Mouse (Mus musculus) limb, embryonic 10.5 days (tissue): ENCODE measurements around the gene Abhd10. TPM values are rescaled to one million over a fixed set of nuclear protein-coding genes. Genes with fewer than 3 reads are reported as not detected.

Experiments used
- DNase-seq: peaks from one replicate; pipeline ENCODE4 v3.0.0-alpha.2; 2017; ENCODE audit warnings: low spot score
- H3K27ac ChIP-seq: fragments of 300-500 bp; sonication (generic); 2 replicates; pipeline ENCODE4 v1.5.1; 2016; ENCODE audit warnings: mild to moderate bottlenecking
- H3K27me3 ChIP-seq: fragments of 300-500 bp; sonication (generic); 2 replicates; pipeline ENCODE4 v1.6.1; 2016; ENCODE audit warnings: low read depth, mild to moderate bottlenecking; ENCODE audit not compliant: poor library complexity, severe bottlenecking
- H3K36me3 ChIP-seq: fragments of 300-500 bp; sonication (generic); 2 replicates; pipeline ENCODE4 v1.6.1; 2016; ENCODE audit warnings: mild to moderate bottlenecking, moderate library complexity
- H3K4me1 ChIP-seq: fragments of 300-500 bp; sonication (generic); 2 replicates; pipeline ENCODE4 v1.6.1; 2016
- H3K4me3 ChIP-seq: fragments of 300-500 bp; sonication (generic); 2 replicates; pipeline ENCODE4 v1.5.1; 2016; ENCODE audit warnings: mild to moderate bottlenecking, moderate library complexity
- H3K9me3 ChIP-seq: fragments of 300-500 bp; sonication (generic); replicated peaks from 2 replicates; pipeline ENCODE4 v1.6.1; 2016; ENCODE audit warnings: mild to moderate bottlenecking
- WGBS: fragments of 180-500 bp; shearing (Covaris S2); methylation state at CpG from one replicate; pipeline ENCODE4 v1.1.7; 2016; 5-methylcytosine and 5-hydroxymethylcytosine counted together
- polyA plus RNA-seq: library from polyadenylated mRNA; unstranded; fragments of >200 nt; fragmentation: Nextera tagmentation; extraction: Ambion mirVana; gene quantifications from 2 replicates; pipeline ENCODE4 v1.2.1, GENCODE M21; 2016

Gene Abhd10
- polyA plus RNA-seq, 1 experiment from 2014 or later: 43.0 TPM

DNA sequence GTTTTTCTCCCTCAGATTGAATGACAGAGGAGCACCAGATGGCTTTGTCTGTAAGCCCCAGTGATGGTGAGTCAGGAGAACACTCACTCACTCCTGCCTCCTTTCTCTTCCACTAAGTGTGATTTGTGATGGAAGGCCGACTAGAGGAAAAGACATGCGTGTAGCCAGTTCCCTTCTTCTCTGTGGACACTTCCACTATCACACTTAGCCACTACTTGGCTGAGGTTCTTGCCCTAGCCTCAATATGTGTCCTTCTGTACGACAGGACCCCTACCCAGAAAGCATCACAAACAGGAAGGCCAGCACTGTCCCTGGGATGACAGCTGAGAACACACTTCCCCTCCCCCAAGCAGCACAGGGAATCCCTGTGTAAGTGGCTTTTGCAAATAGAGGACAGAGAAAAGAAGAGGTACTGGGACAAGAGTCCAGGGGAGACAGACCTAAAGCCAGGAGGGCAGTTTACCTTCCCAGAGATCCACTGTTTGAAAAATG lies 20.2 kb downstream of the Abhd10 start:
- no peak overlapping the region for H3K27ac ChIP-seq
- peaks cover 32% of the 10 kb centered on the region for H3K36me3 ChIP-seq

DNA sequence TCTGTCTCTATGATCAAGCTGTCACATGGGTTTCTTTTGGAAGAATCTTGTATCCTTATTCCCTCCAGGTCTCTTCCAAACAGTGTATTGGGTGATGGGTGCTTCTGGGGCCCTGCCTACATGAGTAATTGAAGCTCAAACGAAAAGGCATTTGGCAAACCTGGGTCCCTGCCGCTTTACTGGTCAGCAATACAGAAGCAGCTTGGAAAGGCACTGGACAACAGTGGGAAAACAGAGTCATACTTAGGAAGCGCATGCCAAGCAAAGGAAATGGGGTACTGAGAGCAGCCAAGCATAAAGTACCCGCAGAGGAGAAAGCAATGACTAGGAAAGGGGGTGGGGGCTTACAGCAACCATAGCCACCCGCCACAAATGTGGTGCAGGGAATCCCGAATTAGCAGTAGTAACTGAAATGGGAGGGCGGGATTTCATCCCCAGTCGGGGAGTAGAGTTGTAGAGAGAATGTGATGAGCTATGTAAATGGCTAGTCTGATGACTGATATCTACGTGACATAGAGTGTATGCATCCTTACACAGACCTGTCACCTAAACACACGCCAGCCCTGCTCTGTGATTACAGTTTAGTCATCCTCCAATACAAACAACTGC lies 22.6 kb downstream of the Abhd10 start:
- Histone ChIP-seq H3K4me3 (no peak overlapping the region), H3K4me1 (peaks cover 25% of the 10 kb centered on the region), H3K36me3 (peaks cover 49% of the 10 kb centered on the region), H3K27ac (no peak overlapping the region), H3K27me3 (no peaks in the 10 kb centered on the region), H3K9me3 (no peaks in the 10 kb centered on the region)
- WGBS: 88% methylated on average over 10 of the region's 10 CpGs
- no peak for DNase-seq

More for the DNA sequence above, 20.2 kb downstream of the Abhd10 start:
- Histone ChIP-seq H3K4me3 (no peak overlapping the region), H3K9me3 (no peaks in the 10 kb centered on the region), H3K4me1 (peaks cover 25% of the 10 kb centered on the region), H3K27me3 (no peaks in the 10 kb centered on the region)
- WGBS: 79% methylated on average over 3 of the region's 3 CpGs
- no peak for DNase-seq

DNA sequence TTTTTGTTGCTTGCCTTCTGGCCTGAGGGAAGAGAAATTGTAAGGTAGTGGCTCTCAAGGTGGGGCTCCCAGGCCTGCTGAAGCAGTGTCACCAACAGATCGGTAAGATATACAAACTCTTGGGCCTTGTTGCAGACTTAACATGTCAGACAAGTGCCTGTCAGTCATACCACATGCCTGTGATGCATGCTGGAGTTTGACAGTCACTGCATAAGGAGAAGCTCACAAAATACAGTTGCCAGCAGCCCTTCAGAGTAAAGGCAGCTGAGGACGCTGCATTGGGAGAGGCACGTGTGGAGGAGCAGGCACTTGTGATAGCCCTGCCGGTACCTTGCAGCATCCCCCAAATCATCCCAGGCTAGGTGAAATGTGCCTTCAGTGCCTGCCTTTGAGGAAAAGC lies 24.5 kb downstream of the Abhd10 start:
- whole genome bisulfite sequencing: 84% methylated on average over 4 of the region's 4 CpGs
- H3K36me3 ChIP-seq: peaks cover 55% of the 10 kb centered on the region
- H3K27ac ChIP-seq: no peak overlapping the region

DNA sequence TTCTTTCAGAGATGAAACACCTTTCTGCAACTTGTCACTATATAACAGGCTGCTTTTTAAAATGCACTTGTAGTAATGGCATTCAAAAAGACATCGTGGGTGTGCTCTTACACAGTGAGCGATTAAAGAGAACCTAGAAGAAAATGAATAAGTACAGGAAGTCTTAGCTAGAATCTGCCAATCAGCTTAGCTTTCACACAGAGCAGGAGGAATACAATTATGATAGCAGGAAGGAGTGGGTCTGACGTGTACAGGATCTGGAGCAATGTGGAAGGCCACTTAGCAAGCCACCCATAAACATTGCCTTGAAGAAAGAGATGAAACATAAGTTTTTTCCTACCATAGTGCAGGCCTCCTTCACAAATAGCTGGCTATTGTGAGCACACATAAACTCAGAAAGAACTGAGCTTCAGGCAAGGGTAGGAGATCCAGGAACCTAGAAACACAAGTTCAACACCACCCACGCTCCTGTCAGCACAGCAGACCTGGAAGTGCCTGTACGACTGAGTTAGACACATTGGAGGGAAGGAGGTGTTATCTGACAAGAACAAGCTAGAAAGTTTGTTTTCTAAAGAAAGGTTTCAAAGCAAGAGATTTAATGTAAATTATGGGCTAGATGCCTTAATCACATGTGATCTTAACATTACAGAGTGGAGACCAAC lies 28.1 kb downstream of the Abhd10 start:
- 87% methylated on average over 5 of the region's 5 CpGs for WGBS
- H3K36me3 ChIP-seq: peaks cover 54% of the 10 kb centered on the region

More for the DNA sequence above, 24.5 kb downstream of the Abhd10 start:
- Histone ChIP-seq H3K9me3 (no peaks in the 10 kb centered on the region), H3K27me3 (no peaks in the 10 kb centered on the region), H3K4me1 (peaks cover 9% of the 10 kb centered on the region), H3K4me3 (no peak overlapping the region)
- DNase-seq: no peak

DNA sequence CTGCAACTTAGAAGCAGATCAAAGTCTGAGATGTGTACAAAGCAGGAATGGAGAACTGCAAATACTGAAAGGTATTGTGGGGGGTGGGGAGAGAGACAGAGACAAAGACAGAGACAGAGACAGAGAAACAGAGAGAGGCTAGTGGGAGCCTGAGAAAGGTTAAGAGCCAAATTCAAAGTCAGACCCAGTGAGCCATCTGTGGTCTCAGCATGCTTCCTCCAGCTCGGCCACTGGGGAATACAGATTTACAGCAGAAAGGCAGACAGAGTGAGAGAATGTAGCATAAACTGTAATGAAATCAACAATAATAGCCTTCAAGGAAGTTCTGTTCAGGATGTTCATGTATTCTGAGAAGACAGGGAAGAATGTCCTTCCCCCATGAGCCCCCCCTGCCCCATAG lies 28.9 kb downstream of the Abhd10 start:
- Histone ChIP-seq H3K27ac (no peak overlapping the region), H3K4me3 (no peak overlapping the region), H3K9me3 (no peaks in the 10 kb centered on the region), H3K27me3 (no peaks in the 10 kb centered on the region), H3K4me1 (no peaks in the 10 kb centered on the region), H3K36me3 (peaks cover 47% of the 10 kb centered on the region)
- 58% methylated on average over 1 of the region's 1 CpGs for WGBS
- DNase-seq: no peak

More for the DNA sequence above, 28.1 kb downstream of the Abhd10 start:
- H3K4me3 ChIP-seq: no peak overlapping the region
- H3K9me3 ChIP-seq: no peaks in the 10 kb centered on the region
- DNase-seq: no peak
- no peak overlapping the region for H3K27ac ChIP-seq
- no peaks in the 10 kb centered on the region for H3K27me3 ChIP-seq
- H3K4me1 ChIP-seq: no peaks in the 10 kb centered on the region

DNA sequence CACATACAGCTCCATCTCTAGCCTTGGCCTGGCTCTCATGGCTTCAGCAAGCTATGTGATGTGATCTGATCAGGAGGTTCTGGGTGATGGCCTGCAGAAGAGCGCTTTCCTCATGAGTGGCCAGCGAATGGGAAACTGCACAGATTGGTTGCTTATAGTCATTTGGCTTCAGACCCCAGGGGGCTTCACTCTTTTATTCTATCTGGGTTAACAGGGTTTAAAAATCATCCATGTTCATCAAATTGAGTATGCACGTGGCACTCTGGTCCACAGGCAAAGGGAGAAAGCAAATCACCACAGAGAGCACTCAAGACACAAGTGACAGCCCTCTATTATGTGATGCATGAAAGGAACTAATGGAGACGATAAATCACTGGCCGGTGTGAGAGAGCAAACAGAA lies 29.5 kb downstream of the Abhd10 start:
- H3K27ac ChIP-seq: no peak overlapping the region
- 84% methylated on average over 5 of the region's 5 CpGs for WGBS
- no peak for DNase-seq
- no peaks in the 10 kb centered on the region for H3K9me3 ChIP-seq
- H3K4me3 ChIP-seq: no peak overlapping the region
- no peaks in the 10 kb centered on the region for H3K27me3 ChIP-seq
- no peaks in the 10 kb centered on the region for H3K4me1 ChIP-seq
- H3K36me3 ChIP-seq: peaks cover 41% of the 10 kb centered on the region

DNA sequence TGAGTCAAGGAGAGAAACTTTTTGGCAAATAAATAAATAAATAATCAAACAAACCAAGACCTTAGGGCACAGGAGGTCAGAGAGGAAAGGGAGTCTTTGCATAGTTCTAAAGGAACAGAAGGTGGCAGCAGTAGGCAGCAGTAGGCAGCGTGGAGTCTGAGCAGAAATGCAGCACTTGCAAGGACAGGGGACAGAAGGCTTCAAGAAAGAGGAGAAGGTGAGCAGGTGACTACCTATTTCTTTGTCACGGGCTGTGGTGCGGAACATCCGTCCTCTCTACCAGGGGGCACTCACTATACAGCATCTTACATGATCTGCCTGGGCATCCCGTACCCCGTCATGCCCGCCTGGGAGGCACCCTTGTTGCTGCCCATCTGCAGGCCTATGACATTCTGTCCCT lies 31.5 kb downstream of the Abhd10 start:
- H3K4me1 ChIP-seq: no peaks in the 10 kb centered on the region
- H3K4me3 ChIP-seq: no peak overlapping the region
- no peak overlapping the region for H3K27ac ChIP-seq
- H3K36me3 ChIP-seq: peaks cover 26% of the 10 kb centered on the region
- no peaks in the 10 kb centered on the region for H3K9me3 ChIP-seq
- no peak for DNase-seq
- WGBS: 71% methylated on average over 7 of the region's 7 CpGs
- H3K27me3 ChIP-seq: no peaks in the 10 kb centered on the region

DNA sequence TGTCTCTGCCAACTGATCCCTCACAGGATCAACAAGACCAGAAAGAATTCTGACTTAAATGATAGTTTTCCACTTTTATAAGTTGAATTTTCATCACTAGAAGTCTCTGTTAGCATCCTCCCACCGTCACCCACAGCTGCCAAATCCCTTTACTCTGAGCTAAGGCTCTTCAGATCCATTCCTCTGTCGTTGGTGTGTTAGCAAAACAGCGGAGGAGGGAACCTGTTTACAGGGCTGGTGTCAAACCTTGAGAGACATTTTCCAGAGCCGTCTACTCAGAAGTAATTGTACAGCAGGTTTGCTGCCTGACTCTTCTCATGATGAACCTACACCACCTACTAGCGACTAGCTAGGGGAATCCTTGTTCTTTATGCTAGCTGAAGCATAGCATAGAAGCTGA lies 43.5 kb downstream of the Abhd10 start:
- no peak overlapping the region for H3K4me3 ChIP-seq
- no peaks in the 10 kb centered on the region for H3K4me1 ChIP-seq
- WGBS: 65% methylated on average over 5 of the region's 5 CpGs

DNA sequence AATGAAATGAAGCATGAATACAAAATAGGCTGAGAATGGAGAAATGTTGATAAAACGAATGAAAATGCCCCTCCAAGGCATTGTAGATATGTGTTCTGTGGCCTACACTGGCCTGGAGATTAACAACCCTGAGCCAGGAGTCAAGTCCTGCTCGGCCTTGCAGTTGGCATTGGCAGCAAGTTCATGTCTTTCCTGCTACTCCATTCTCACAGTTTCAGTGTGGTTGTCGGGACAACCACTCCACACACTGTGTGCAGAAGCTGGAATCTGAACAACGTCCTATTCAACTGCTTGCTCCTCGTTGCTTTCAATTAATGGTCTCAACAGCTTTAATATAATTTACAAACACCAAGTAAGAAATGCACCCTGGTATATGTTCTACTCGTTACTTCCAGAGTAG lies 44.8 kb downstream of the Abhd10 start:
- H3K4me1 ChIP-seq: no peaks in the 10 kb centered on the region
- no peak overlapping the region for H3K27ac ChIP-seq
- no peak overlapping the region for H3K4me3 ChIP-seq
- 88% methylated on average over 6 of the region's 6 CpGs for WGBS
- no peaks in the 10 kb centered on the region for H3K27me3 ChIP-seq
- DNase-seq: no peak
- no peaks in the 10 kb centered on the region for H3K9me3 ChIP-seq
- no peaks in the 10 kb centered on the region for H3K36me3 ChIP-seq

More for the DNA sequence above, 43.5 kb downstream of the Abhd10 start:
- Histone ChIP-seq H3K9me3 (no peaks in the 10 kb centered on the region), H3K27ac (no peak overlapping the region), H3K36me3 (no peaks in the 10 kb centered on the region), H3K27me3 (no peaks in the 10 kb centered on the region)
- no peak for DNase-seq

DNA sequence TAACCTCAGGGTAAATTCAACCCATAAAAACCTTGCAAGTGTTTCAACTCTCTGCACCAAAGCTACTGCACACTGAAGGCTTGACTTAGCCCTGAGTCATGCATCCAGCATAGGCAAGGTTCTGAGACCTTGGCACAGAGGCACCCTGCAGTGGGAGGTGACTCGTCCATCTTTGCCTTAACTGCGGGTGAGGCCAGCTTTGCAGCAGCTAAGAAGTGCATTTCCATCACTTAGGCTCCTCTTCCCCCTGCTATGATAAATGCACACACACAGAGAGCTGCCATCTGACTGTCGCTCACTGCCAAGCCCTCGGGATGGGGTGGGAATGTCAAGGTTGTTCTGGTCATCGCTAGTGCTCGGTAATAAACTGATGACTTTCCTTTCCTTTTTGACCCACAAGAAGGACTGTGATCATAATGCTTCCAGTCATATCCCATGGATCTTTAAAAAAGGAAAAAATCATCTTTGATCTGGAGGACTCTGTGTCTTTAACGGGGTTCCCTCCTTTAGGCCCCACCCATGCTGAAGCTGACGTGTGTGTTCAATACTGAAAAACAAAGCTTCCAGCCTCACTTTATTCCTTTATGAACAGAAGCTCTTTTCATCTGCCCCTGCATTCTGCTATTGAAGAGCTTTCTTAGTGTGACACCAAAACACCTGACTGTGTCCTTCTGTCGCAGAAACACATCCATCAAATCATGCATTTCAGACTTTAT lies 47.2 kb downstream of the Abhd10 start:
- DNase-seq: no peak
- H3K4me1 ChIP-seq: no peaks in the 10 kb centered on the region
- no peak overlapping the region for H3K4me3 ChIP-seq
- no peaks in the 10 kb centered on the region for H3K27me3 ChIP-seq
- no peaks in the 10 kb centered on the region for H3K9me3 ChIP-seq
- no peak overlapping the region for H3K27ac ChIP-seq
- 84% methylated on average over 9 of the region's 9 CpGs for WGBS
- no peaks in the 10 kb centered on the region for H3K36me3 ChIP-seq

DNA sequence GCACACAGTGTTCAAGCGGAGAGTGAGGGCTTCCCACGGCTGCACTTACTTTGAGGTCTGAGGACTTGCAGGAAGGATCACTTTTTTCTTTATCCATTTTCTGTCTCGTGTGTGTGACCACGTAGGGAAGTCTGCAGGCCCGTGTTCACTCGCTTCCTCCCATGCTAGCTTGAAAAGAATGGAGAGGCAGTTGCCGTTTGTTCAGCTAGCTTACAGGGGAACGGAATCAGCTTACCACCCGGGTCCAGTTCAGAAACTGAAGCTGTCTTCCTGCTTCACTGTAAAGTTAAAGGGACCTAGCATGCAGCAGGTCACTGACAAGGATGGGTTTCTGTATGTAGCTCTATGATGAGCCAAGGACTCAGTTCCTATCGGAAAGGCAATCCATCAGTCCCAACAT lies 49.2 kb downstream of the Abhd10 start, which contains the start of gene Tmprss7:
Tmprss7 (minus strand) TSS at position 101 of the 400 bp plus-strand sequence.
- Histone ChIP-seq H3K4me3 (no peak within 1 kb of the TSS), H3K27ac (no peak within 1 kb of the TSS), H3K4me1 (no peaks in the 10 kb centered on the region), H3K9me3 (no peaks in the 10 kb centered on the region), H3K36me3 (no peaks in the 10 kb centered on the region), H3K27me3 (no peaks in the 10 kb centered on the region)
- DNase-seq: no peak
- WGBS: 85% methylated on average over 10 of the region's 10 CpGs

DNA sequence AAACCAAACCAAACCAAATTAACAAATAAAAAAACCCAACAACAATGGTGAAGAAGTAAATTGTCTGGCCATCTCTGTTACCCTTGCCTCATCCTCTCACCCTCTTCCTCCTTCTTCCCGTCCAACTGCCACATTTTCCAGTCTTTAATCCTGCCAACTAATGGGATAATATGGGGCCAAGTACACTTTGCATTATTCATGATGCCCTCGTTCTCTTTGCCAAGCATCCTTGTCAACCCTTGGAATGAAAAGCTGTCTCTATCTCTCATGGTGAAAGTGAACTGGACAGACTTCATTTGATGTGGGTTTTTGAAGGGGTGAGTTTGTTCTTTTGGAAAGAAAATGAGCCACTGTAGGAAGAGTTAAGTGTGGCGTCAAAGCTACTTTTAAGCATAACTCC lies 49.9 kb downstream of the Abhd10 start:
- no peaks in the 10 kb centered on the region for H3K36me3 ChIP-seq
- H3K9me3 ChIP-seq: no peaks in the 10 kb centered on the region
- WGBS: 86% methylated on average over 3 of the region's 3 CpGs
- no peaks in the 10 kb centered on the region for H3K27me3 ChIP-seq
- H3K4me3 ChIP-seq: no peak overlapping the region
- H3K27ac ChIP-seq: no peak overlapping the region
- H3K4me1 ChIP-seq: no peaks in the 10 kb centered on the region
- no peak for DNase-seq

DNA sequence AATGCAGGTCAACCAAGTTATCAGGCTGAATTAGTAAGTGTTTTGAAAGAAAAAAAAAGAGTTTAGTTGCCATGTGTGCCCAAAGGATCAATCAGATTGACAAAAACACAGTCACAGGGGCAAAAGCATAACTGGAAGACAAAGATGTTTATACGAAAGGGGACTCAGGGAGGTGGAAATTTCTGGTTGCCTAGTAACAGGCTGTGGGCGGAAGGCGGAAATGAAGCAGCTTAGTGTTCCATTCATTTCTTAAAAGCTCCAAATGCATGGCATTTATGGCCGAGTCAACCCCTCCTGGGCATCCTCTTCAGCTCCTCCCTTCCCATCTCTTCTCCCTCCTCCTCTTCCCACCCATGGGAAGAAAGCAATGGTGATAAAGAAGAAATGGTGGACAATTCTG lies 52.6 kb downstream of the Abhd10 start:
- Histone ChIP-seq H3K27me3 (no peaks in the 10 kb centered on the region), H3K9me3 (no peaks in the 10 kb centered on the region), H3K4me3 (no peak overlapping the region), H3K36me3 (no peaks in the 10 kb centered on the region), H3K27ac (no peak overlapping the region), H3K4me1 (no peaks in the 10 kb centered on the region)
- DNase-seq: no peak
- 70% methylated on average over 4 of the region's 4 CpGs for WGBS
